Mouse (Mus musculus) hindbrain, embryonic 11.5 days (tissue): ENCODE data around the gene Fetub. TPM values are rescaled to one million over a fixed set of nuclear protein-coding genes. Genes with fewer than 3 reads are reported as not detected.

Experiments
- ATAC-seq: fragments of 200-750 bp; cut with Nextera tagmentation; 2 replicates; pipeline ENCODE4 v1.8.0; 2017; ENCODE audit warnings: mild to moderate bottlenecking, moderate TSS enrichment, moderate library complexity; ENCODE audit not compliant: low FRiP score
- DNase-seq: peaks from one replicate; pipeline ENCODE4 v3.0.0-alpha.2; 2015; ENCODE audit warnings: low spot score
- H3K27ac ChIP-seq: fragments of 300-500 bp; sonication (generic); 2 replicates; pipeline ENCODE4 v1.5.1; 2014; ENCODE audit warnings: mild to moderate bottlenecking, low read depth, low read length
- H3K27me3 ChIP-seq: fragments of 300-500 bp; sonication (generic); 2 replicates; pipeline ENCODE4 v1.6.1; 2014; ENCODE audit warnings: mild to moderate bottlenecking, low read length, moderate library complexity, mixed read lengths; ENCODE audit not compliant: control insufficient read depth, insufficient read depth
- H3K36me3 ChIP-seq: fragments of 300-500 bp; sonication (generic); 2 replicates; pipeline ENCODE4 v1.6.1; 2014; ENCODE audit warnings: mild to moderate bottlenecking, low read length, moderate library complexity, mixed read lengths; ENCODE audit not compliant: control insufficient read depth, insufficient read depth
- H3K4me1 ChIP-seq: fragments of 300-500 bp; sonication (generic); replicated peaks from 2 replicates; pipeline ENCODE4 v1.6.1; 2014; ENCODE audit warnings: low read length, mixed read lengths; ENCODE audit not compliant: control insufficient read depth, insufficient read depth
- H3K4me2 ChIP-seq: fragments of 300-500 bp; sonication (generic); replicated peaks from 2 replicates; pipeline ENCODE4 v1.6.1; 2014; ENCODE audit warnings: mild to moderate bottlenecking, low read depth, low read length
- H3K4me3 ChIP-seq: fragments of 300-500 bp; sonication (generic); 2 replicates; pipeline ENCODE4 v1.5.1; 2014; ENCODE audit warnings: low read depth, low read length
- H3K9ac ChIP-seq: fragments of 300-500 bp; sonication (generic); 2 replicates; pipeline ENCODE4 v1.6.1; 2014; ENCODE audit warnings: low read depth, low read length
- H3K9me3 ChIP-seq: fragments of 300-500 bp; sonication (generic); 2 replicates; pipeline ENCODE4 v1.6.1; 2016; ENCODE audit warnings: low read length; ENCODE audit not compliant: control insufficient read depth
- WGBS: fragments of 180-500 bp; shearing (Covaris S2); extraction: QIAGEN DNeasy Blood & Tissue Kit; methylation state at CpG from one replicate; pipeline ENCODE4 v1.1.7; 2014; 5-methylcytosine and 5-hydroxymethylcytosine counted together
- polyA plus RNA-seq: library from polyadenylated mRNA; unstranded; fragments of >200 nt; fragmentation: Nextera tagmentation; extraction: Ambion mirVana; gene quantifications from 2 replicates; pipeline ENCODE4 v1.2.1, GENCODE M21; 2014

The Fetub gene
- polyA plus RNA-seq, 1 experiment from 2014 or later: not detected

- WGBS: 66% methylated on average over 18 of the region's 18 CpGs
- Histone ChIP-seq H3K9ac (no peak overlapping the region), H3K4me1 (no peaks in the 10 kb centered on the region), H3K27ac (no peak overlapping the region), H3K4me2 (no peak overlapping the region), H3K4me3 (no peak overlapping the region), H3K9me3 (no peaks in the 10 kb centered on the region), H3K27me3 (no peaks in the 10 kb centered on the region), H3K36me3 (no peaks in the 10 kb centered on the region)
- ATAC-seq (no peak), DNase-seq (no peak)
Observed at GRCm38 (mm10) chr16:22919971-22920854, 2.1 kb downstream of the Fetub start.

GRCm38 (mm10) chr16:22921761-22922160, 3.6 kb downstream of the Fetub start:
- H3K4me2 ChIP-seq: no peak overlapping the region
- ATAC-seq: no peak
- WGBS: 93% methylated on average over 5 of the region's 5 CpGs
- H3K9me3 ChIP-seq: no peaks in the 10 kb centered on the region
- H3K27me3 ChIP-seq: no peaks in the 10 kb centered on the region
- H3K4me1 ChIP-seq: no peaks in the 10 kb centered on the region
- H3K36me3 ChIP-seq: no peaks in the 10 kb centered on the region
- no peak overlapping the region for H3K4me3 ChIP-seq
- H3K27ac ChIP-seq: no peak overlapping the region
- no peak overlapping the region for H3K9ac ChIP-seq
- DNase-seq: no peak

GRCm38 (mm10) chr16:22922433-22922832, 4.3 kb downstream of the Fetub start:
- 91% methylated on average over 4 of the region's 4 CpGs for WGBS
- no peaks in the 10 kb centered on the region for H3K4me1 ChIP-seq
- H3K9me3 ChIP-seq: no peaks in the 10 kb centered on the region
- no peaks in the 10 kb centered on the region for H3K27me3 ChIP-seq
- H3K27ac ChIP-seq: no peak overlapping the region
- no peak overlapping the region for H3K4me3 ChIP-seq
- no peaks in the 10 kb centered on the region for H3K36me3 ChIP-seq
- no peak overlapping the region for H3K9ac ChIP-seq
- DNase-seq (no peak), ATAC-seq (no peak)
- H3K4me2 ChIP-seq: no peak overlapping the region

GRCm38 (mm10) chr16:22929575-22929974, 11.4 kb downstream of the Fetub start:
- WGBS: 85% methylated on average over 6 of the region's 6 CpGs
- ATAC-seq (no peak), DNase-seq (no peak)
- Histone ChIP-seq H3K4me2 (no peak overlapping the region), H3K36me3 (no peaks in the 10 kb centered on the region), H3K9me3 (no peaks in the 10 kb centered on the region), H3K4me3 (no peak overlapping the region), H3K27ac (no peak overlapping the region), H3K9ac (no peak overlapping the region), H3K27me3 (no peaks in the 10 kb centered on the region), H3K4me1 (no peaks in the 10 kb centered on the region)

GRCm38 (mm10) chr16:22931431-22932200, 13.5 kb downstream of the Fetub start:
- H3K4me2 ChIP-seq: no peak overlapping the region
- no peaks in the 10 kb centered on the region for H3K4me1 ChIP-seq
- no peaks in the 10 kb centered on the region for H3K27me3 ChIP-seq
- no peak overlapping the region for H3K27ac ChIP-seq
- ATAC-seq: no peak
- H3K36me3 ChIP-seq: no peaks in the 10 kb centered on the region
- no peak overlapping the region for H3K9ac ChIP-seq
- WGBS: 84% methylated on average over 11 of the region's 11 CpGs
- no peak for DNase-seq
- H3K4me3 ChIP-seq: no peak overlapping the region
- H3K9me3 ChIP-seq: no peaks in the 10 kb centered on the region

- H3K9me3 ChIP-seq: no peaks in the 10 kb centered on the region
- ATAC-seq: no peak
- no peak overlapping the region for H3K4me3 ChIP-seq
- DNase-seq: no peak
- no peaks in the 10 kb centered on the region for H3K4me1 ChIP-seq
- no peak overlapping the region for H3K4me2 ChIP-seq
- WGBS: 92% methylated on average over 12 of the region's 12 CpGs
- H3K36me3 ChIP-seq: no peaks in the 10 kb centered on the region
- no peaks in the 10 kb centered on the region for H3K27me3 ChIP-seq
- no peak overlapping the region for H3K9ac ChIP-seq
- H3K27ac ChIP-seq: no peak overlapping the region
Observed at GRCm38 (mm10) chr16:22937631-22938030, 19.5 kb downstream of the Fetub start.

GRCm38 (mm10) chr16:22938541-22938940, 20.4 kb downstream of the Fetub start:
- no peak overlapping the region for H3K4me2 ChIP-seq
- DNase-seq (no peak), ATAC-seq (no peak)
- H3K9ac ChIP-seq: no peak overlapping the region
- WGBS: 72% methylated on average over 2 of the region's 2 CpGs
- H3K27ac ChIP-seq: no peak overlapping the region
- H3K4me1 ChIP-seq: no peaks in the 10 kb centered on the region
- H3K4me3 ChIP-seq: no peak overlapping the region
- no peaks in the 10 kb centered on the region for H3K27me3 ChIP-seq
- no peaks in the 10 kb centered on the region for H3K36me3 ChIP-seq
- H3K9me3 ChIP-seq: no peaks in the 10 kb centered on the region

GRCm38 (mm10) chr16:22939120-22939695, 21.1 kb downstream of the Fetub start:
- Histone ChIP-seq H3K9ac (no peak overlapping the region), H3K27me3 (no peaks in the 10 kb centered on the region), H3K4me1 (no peaks in the 10 kb centered on the region), H3K9me3 (no peaks in the 10 kb centered on the region), H3K4me2 (no peak overlapping the region), H3K4me3 (no peak overlapping the region), H3K36me3 (no peaks in the 10 kb centered on the region), H3K27ac (no peak overlapping the region)
- 84% methylated on average over 8 of the region's 8 CpGs for WGBS
- DNase-seq: no peak
- no peak for ATAC-seq
